Mouse (Mus musculus) mouse embryonic stem cell (cell line): ENCODE data around the gene Polr2b.

ENCODE experiments used
- in situ Hi-C, 2 experiments: fragments of 300-500 bp; cut with MboI; formaldehyde crosslinking; loops; 1 replicate in 1 of 2; 3 replicates in 1 of 2; pipeline ENCODE4 v1.14.3; 2019 to 2020; ENCODE audit warnings: low sequenced_read_pairs in 2 of 2, low pct_unique_long_range_greater_than_20kb in 1 of 2, mixed read lengths in 1 of 2; ENCODE audit not compliant: unreplicated experiment in 1 of 2

The Polr2b gene

GRCm38 (mm10) chr5:77309924-77310772, at the start of gene Polr2b, which contains the start of gene Noa1:
Gene Polr2b (plus strand): TSS chr5:77310147.
Gene Noa1 (minus strand): TSS chr5:77310084.
- in situ Hi-C loops: no loop called here

- in situ Hi-C loops: no loop called here
Measured at GRCm38 (mm10) chr5:77261137-77261536, 48.8 kb upstream of the Polr2b start.

- in situ Hi-C loops: no loop called here
Measured at GRCm38 (mm10) chr5:77262105-77262504, 47.8 kb upstream of the Polr2b start.

GRCm38 (mm10) chr5:77265081-77265670, 44.8 kb upstream of the Polr2b start, which contains the start of gene Rest:
Gene Rest (plus strand): TSS chr5:77265491.
- in situ Hi-C loops: no loop called here

DNA sequence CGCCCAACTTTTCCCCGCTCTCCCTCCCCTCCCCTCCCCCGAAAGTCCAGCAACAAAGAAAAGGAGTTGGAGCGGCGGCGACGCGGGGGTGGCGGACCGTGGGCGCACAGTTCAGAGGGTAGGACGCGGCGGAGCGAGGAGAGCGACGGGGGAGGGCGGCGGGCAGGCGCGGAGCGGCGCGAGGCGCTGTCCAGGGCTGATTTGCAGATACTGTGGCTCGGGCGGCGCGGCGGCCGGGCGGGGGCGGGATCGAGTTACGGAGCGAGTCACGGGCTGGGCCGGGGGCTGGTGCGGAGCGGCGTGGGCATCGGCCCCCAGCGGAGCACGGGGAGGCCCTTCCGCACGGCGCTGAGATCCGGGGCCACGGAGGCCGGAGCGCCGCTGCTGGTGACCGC, 44.3 kb upstream of the Polr2b start:
- in situ Hi-C loops: no loop called here

DNA sequence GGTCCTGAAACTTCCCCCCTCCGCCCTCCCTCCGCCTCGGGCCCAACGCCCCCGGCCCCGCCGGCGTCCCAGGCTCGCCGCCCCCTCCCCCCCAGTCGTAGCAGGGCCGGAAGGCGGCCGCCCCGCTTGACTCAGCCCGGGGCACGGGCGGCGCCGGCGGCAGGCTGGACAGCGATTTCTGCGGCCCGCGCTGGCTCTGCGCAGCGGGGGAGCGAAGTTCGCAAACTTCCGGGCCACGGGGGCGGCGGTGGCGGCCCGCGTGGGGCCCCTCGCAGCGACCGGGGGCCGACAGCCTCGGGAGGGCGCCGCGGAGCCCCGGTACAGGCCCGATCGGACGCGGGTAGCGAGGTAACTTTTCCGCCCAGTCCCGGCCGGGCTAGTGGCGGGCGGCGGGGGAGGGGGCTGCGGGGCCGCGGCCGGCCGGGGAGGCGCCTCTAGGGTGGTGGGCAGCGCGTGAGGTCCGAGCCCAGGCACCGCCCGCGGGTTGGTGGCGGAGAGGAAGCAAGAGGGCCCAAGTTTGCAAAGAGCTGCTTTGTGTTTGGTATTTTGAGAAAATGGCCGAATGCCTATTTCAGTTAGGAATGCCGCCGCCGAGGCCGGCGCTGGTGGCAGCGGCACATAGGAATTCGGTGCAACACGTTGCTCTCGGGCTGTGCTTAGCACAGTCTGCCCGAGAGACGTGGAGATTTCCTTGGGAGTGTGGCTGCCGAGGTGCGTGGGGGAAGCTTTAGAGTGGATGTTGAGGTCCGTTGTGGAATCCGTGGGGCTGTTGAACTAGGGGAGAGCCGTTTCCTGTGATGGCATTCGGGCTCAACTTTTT, 43.7 kb upstream of the Polr2b start:
- in situ Hi-C loops: no loop called here

- in situ Hi-C loops: no loop called here
Measured at GRCm38 (mm10) chr5:77266886-77267401, 43.0 kb upstream of the Polr2b start.

GRCm38 (mm10) chr5:77267441-77267840, 42.5 kb upstream of the Polr2b start:
- in situ Hi-C loops: no loop called here

GRCm38 (mm10) chr5:77267957-77268624, 41.9 kb upstream of the Polr2b start:
- in situ Hi-C loops: no loop called here

GRCm38 (mm10) chr5:77269399-77269798, 40.5 kb upstream of the Polr2b start:
- in situ Hi-C loops: no loop called here

GRCm38 (mm10) chr5:77273151-77273550, 36.8 kb upstream of the Polr2b start:
- in situ Hi-C loops: no loop called here

- in situ Hi-C loops: no loop called here
Measured at GRCm38 (mm10) chr5:77275950-77276349, 34.0 kb upstream of the Polr2b start.

DNA sequence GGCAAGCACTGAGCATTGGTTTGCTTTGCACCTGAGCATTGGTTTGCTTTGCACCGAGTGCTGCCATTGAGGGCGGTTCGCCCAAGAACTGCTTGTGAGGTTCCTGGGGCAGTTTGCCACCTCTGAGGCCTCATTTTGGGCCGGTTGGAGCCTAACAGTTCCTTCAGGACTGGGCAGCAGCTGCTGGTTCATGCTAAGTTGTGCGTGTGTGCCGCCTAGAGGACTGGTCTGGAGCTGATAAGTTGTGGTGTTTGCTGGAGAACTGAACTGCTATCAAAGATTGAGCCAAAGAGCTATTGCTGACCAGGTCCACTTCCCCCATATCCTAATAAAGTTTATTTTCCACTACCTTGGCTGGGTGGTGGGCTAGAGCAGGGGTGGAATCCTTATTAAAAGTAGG, 32.7 kb upstream of the Polr2b start:
- in situ Hi-C loops: no loop called here

DNA sequence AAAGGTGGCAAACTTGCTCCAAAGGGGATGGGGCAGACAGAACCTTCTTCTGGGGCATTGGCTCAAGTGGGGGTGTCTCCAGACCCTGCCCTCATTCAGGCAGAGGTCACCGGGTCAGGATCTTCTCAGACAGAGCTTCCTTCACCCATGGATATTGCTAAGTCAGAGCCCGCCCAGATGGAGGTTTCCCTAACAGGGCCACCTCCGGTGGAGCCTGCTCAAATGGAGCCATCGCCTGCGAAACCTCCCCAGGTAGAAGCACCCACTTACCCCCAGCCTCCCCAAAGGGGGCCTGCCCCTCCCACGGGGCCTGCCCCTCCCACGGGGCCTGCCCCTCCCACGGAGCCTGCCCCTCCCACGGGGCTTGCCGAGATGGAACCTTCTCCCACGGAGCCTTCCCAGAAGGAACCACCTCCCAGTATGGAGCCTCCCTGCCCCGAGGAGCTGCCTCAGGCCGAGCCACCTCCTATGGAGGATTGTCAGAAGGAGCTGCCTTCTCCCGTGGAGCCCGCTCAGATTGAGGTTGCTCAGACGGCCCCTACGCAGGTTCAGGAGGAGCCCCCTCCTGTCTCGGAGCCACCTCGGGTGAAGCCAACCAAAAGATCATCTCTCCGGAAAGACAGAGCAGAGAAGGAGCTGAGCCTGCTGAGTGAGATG, 28.3 kb upstream of the Polr2b start:
- in situ Hi-C loops: no loop called here

GRCm38 (mm10) chr5:77282242-77282641, 27.7 kb upstream of the Polr2b start:
- in situ Hi-C loops: no loop called here

DNA sequence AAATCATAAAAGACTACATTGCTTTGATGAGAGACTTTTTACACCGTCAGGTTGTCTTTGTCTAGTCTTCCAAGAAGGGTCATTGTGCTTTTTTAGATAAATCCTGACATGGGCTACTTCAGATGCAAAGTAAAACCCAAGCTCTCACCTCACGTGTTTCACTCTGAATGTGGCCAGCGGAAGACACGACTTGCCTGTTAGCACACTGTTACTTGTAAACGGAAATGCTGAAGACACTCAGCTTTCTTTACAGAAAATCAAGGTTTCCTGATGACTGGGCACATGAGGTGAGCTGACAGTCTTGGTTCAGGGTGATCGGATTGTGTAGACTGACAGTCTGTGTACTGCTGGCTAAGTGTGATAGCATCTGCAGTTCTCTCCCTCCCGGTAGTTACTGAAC, 24.3 kb upstream of the Polr2b start:
- in situ Hi-C loops: no loop called here

- in situ Hi-C loops: no loop called here
Measured at GRCm38 (mm10) chr5:77286904-77287303, 23.0 kb upstream of the Polr2b start.

DNA sequence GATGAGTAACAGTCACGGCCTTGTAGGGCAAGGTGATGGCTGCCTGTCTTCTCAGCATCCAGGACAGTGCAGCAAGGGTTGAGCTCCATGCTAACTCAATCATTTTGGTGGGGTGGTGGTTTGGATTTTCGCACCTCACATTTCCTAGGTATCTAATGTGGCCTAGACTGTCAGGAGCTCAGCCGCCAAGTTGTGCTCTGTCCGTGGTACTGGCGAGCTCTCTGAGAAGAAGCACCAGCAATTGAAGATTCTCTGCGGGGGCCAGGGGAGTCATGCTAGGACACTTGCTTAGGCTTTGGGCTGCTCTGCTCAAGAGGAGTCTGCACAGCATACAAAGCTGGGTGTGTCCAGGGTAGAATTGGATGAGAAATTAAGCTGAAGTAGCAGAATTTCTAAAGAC, 22.0 kb upstream of the Polr2b start:
- in situ Hi-C loops: no loop called here
